Mouse (Mus musculus): ENCODE data around the gene Rnh1. TPM values are rescaled to one million over a fixed set of nuclear protein-coding genes. Genes with fewer than 3 reads are reported as not detected.

The Rnh1 gene
- total RNA-seq, 4 experiments from 2014 or later = 51.3 to 63.6 (median 53.6) TPM

- peak in 1 of 2 experiments; percentile 31 for DNase-seq (ENCODE audit: low spot score in 2 of 2)
Observed at GRCm38 (mm10) chr7:141167901-141168517, 4.6 kb downstream of the Rnh1 start.

- DNase-seq (ENCODE audit: low spot score in 2 of 2) = no peak
Observed at GRCm38 (mm10) chr7:141164850-141165249, 7.8 kb downstream of the Rnh1 start.

- no peak for DNase-seq (ENCODE audit: low spot score in 2 of 2)
Observed at GRCm38 (mm10) chr7:141164397-141164796, 8.3 kb downstream of the Rnh1 start.

- DNase-seq (ENCODE audit: low spot score in 2 of 2) = no peak
Observed at GRCm38 (mm10) chr7:141155362-141155761, 17.3 kb downstream of the Rnh1 start.

- DNase-seq (ENCODE audit: low spot score in 2 of 2) = no peak
Observed at GRCm38 (mm10) chr7:141148639-141149038, 24.0 kb downstream of the Rnh1 start.

- DNase-seq (ENCODE audit: low spot score in 2 of 2) = no peak
Observed at GRCm38 (mm10) chr7:141147044-141147443, 25.6 kb downstream of the Rnh1 start.

- no peak for DNase-seq (ENCODE audit: low spot score in 2 of 2)
Observed at GRCm38 (mm10) chr7:141146043-141146595, 26.5 kb downstream of the Rnh1 start.

- DNase-seq (ENCODE audit: low spot score in 2 of 2) = no peak
Observed at GRCm38 (mm10) chr7:141145403-141145802, 27.3 kb downstream of the Rnh1 start.

GRCm38 (mm10) chr7:141144650-141145049 lies 28.0 kb downstream of the Rnh1 start:
- no peak for DNase-seq (ENCODE audit: low spot score in 2 of 2)

- no peak for DNase-seq (ENCODE audit: low spot score in 2 of 2)
Observed at GRCm38 (mm10) chr7:141143861-141144260, 28.8 kb downstream of the Rnh1 start.

- DNase-seq (ENCODE audit: low spot score in 2 of 2) = no peak
Observed at GRCm38 (mm10) chr7:141143112-141143511, 29.5 kb downstream of the Rnh1 start.

- no peak for DNase-seq (ENCODE audit: low spot score in 2 of 2)
Observed at GRCm38 (mm10) chr7:141141326-141141725, 31.3 kb downstream of the Rnh1 start.

GRCm38 (mm10) chr7:141131904-141132755 lies 40.5 kb downstream of the Rnh1 start:
- no peak for DNase-seq (ENCODE audit: low spot score in 2 of 2)

GRCm38 (mm10) chr7:141131024-141131820 lies 41.4 kb downstream of the Rnh1 start:
- peak; percentile 75 to 84 for DNase-seq (ENCODE audit: low spot score in 2 of 2)

GRCm38 (mm10) chr7:141123517-141123856 lies 49.2 kb downstream of the Rnh1 start:
- no peak for DNase-seq (ENCODE audit: low spot score in 2 of 2)

- DNase-seq (ENCODE audit: low spot score in 2 of 2) = peak; percentile 90 to 93
Observed at GRCm38 (mm10) chr7:141122689-141123516, 49.8 kb downstream of the Rnh1 start.

- DNase-seq (ENCODE audit: low spot score in 2 of 2) = no peak
Observed at GRCm38 (mm10) chr7:141122245-141122644, 50.4 kb downstream of the Rnh1 start, which contains the start of gene Ptdss2. TSS of gene Ptdss2 (plus strand) at chr7:141122382.

GRCm38 (mm10) chr7:141121051-141121531 lies 51.6 kb downstream of the Rnh1 start:
- DNase-seq (ENCODE audit: low spot score in 2 of 2) = no peak

- DNase-seq (ENCODE audit: low spot score in 2 of 2) = no peak
Observed at GRCm38 (mm10) chr7:141120605-141121004, 52.1 kb downstream of the Rnh1 start.

GRCm38 (mm10) chr7:141119487-141119886 lies 53.2 kb downstream of the Rnh1 start:
- no peak for DNase-seq (ENCODE audit: low spot score in 2 of 2)

- no peak for DNase-seq (ENCODE audit: low spot score in 2 of 2)
Observed at GRCm38 (mm10) chr7:141117636-141118035, 55.0 kb downstream of the Rnh1 start, which contains the start of gene Ano9. TSS of gene Ano9 (minus strand) at chr7:141117806.
